Mouse (Mus musculus): ENCODE data around the gene Map1s. TPM values are rescaled to one million over a fixed set of nuclear protein-coding genes. Genes with fewer than 3 reads are reported as not detected.
"Not testable (repeated sequence)": the region's sequence is repeated elsewhere in the genome, so short reads cannot be mapped to it uniquely, and the experiment has no call there.

Gene Map1s
- polyA plus RNA-seq, 1 experiment: 24.2 TPM

GRCm38 (mm10) chr8:70892022-70892895 is 13.5 kb upstream of the Map1s start, which contains the start of gene Slc5a5:
Gene Slc5a5 (minus strand): TSS chr8:70892757.
- no peak for TF ChIP-seq POLR2A (IDR thresholded peaks at IDR 0.05; ENCODE audit: low read depth, low read length)
- Histone ChIP-seq H3K4me3 (ENCODE audit: insufficient read depth, low read length) (no peak within 1 kb of the TSS), H3K4me1 (ENCODE audit: control insufficient read depth, insufficient read depth, low read length) (no peaks in the 10 kb centered on the region), H3K27ac (ENCODE audit: insufficient read depth, low read length) (no peak within 1 kb of the TSS)

GRCm38 (mm10) chr8:70892896-70893655 is 12.7 kb upstream of the Map1s start:
- Histone ChIP-seq H3K4me3 (ENCODE audit: insufficient read depth, low read length) (no peak overlapping the region), H3K27ac (ENCODE audit: insufficient read depth, low read length) (no peak overlapping the region), H3K4me1 (ENCODE audit: control insufficient read depth, insufficient read depth, low read length) (no peaks in the 10 kb centered on the region)
- TF ChIP-seq POLR2A (IDR thresholded peaks at IDR 0.05; ENCODE audit: low read depth, low read length) (peak; percentile 54), CTCF (IDR thresholded peaks at IDR 0.05; ENCODE audit: borderline replicate concordance, insufficient read depth, low read length) (0 out of 2 replicates have a peak, but pooled peaks have one; percentile 20)

GRCm38 (mm10) chr8:70893656-70894384 is 11.9 kb upstream of the Map1s start:
- TF ChIP-seq POLR2A (IDR thresholded peaks at IDR 0.05; ENCODE audit: low read depth, low read length) (peak; percentile 39), CTCF (IDR thresholded peaks at IDR 0.05; ENCODE audit: borderline replicate concordance, insufficient read depth, low read length) (peak; percentile 57; the same call in 1 of the 2 replicates)
- Histone ChIP-seq H3K27ac (ENCODE audit: insufficient read depth, low read length) (no peak overlapping the region), H3K4me3 (ENCODE audit: insufficient read depth, low read length) (no peak overlapping the region), H3K4me1 (ENCODE audit: control insufficient read depth, insufficient read depth, low read length) (0 out of 2 replicates have a peak, but pooled peaks cover 5% of the 10 kb centered on the region)

- no peak for TF ChIP-seq POLR2A (IDR thresholded peaks at IDR 0.05; ENCODE audit: low read depth, low read length)
- TF ChIP-seq CTCF (IDR thresholded peaks at IDR 0.05; ENCODE audit: borderline replicate concordance, insufficient read depth, low read length): no peak
- H3K4me3 ChIP-seq (ENCODE audit: insufficient read depth, low read length): no peak overlapping the region
- H3K27ac ChIP-seq (ENCODE audit: insufficient read depth, low read length): no peak overlapping the region
- 0 out of 2 replicates have a peak, but pooled peaks cover 5% of the 10 kb centered on the region for H3K4me1 ChIP-seq (ENCODE audit: control insufficient read depth, insufficient read depth, low read length)
Observed at GRCm38 (mm10) chr8:70894385-70894720, 11.4 kb upstream of the Map1s start.

GRCm38 (mm10) chr8:70894771-70895545 is 10.8 kb upstream of the Map1s start:
- Histone ChIP-seq H3K4me3 (ENCODE audit: insufficient read depth, low read length) (no peak overlapping the region), H3K27ac (ENCODE audit: insufficient read depth, low read length) (no peak overlapping the region), H3K4me1 (ENCODE audit: control insufficient read depth, insufficient read depth, low read length) (0 out of 2 replicates have a peak, but pooled peaks cover 5% of the 10 kb centered on the region)
- TF ChIP-seq CTCF (IDR thresholded peaks at IDR 0.05; ENCODE audit: borderline replicate concordance, insufficient read depth, low read length): no peak
- no peak for TF ChIP-seq POLR2A (IDR thresholded peaks at IDR 0.05; ENCODE audit: low read depth, low read length)

- not testable (repeated sequence) for H3K4me1 ChIP-seq (ENCODE audit: control insufficient read depth, insufficient read depth, low read length); H3K27ac ChIP-seq (ENCODE audit: insufficient read depth, low read length)
- H3K4me3 ChIP-seq (ENCODE audit: insufficient read depth, low read length): peak overlapping the region; percentile 93
Observed at GRCm38 (mm10) chr8:70895571-70896259, 10.0 kb upstream of the Map1s start.

- Histone ChIP-seq H3K4me1 (ENCODE audit: control insufficient read depth, insufficient read depth, low read length) (0 out of 2 replicates have a peak, but pooled peaks cover 5% of the 10 kb centered on the region), H3K4me3 (ENCODE audit: insufficient read depth, low read length) (peak overlapping the region; percentile 93), H3K27ac (ENCODE audit: insufficient read depth, low read length) (peak overlapping the region; percentile 35; the same call in 1 of the 2 replicates)
- TF ChIP-seq POLR2A (IDR thresholded peaks at IDR 0.05; ENCODE audit: low read depth, low read length) (peak; percentile 19; the same call in 1 of the 2 replicates), CTCF (IDR thresholded peaks at IDR 0.05; ENCODE audit: borderline replicate concordance, insufficient read depth, low read length) (no peak)
Observed at GRCm38 (mm10) chr8:70896316-70897020, 9.3 kb upstream of the Map1s start.

GRCm38 (mm10) chr8:70897021-70897680 is 8.6 kb upstream of the Map1s start, which contains the start of gene Rpl18a:
Gene Rpl18a (minus strand): TSS chr8:70897412.
- TF ChIP-seq CTCF (IDR thresholded peaks at IDR 0.05; ENCODE audit: borderline replicate concordance, insufficient read depth, low read length) (no peak), POLR2A (IDR thresholded peaks at IDR 0.05; ENCODE audit: low read depth, low read length) (peak; percentile 94)
- Histone ChIP-seq H3K27ac (ENCODE audit: insufficient read depth, low read length) (peak within 1 kb of the TSS; percentile 84), H3K4me3 (ENCODE audit: insufficient read depth, low read length) (peak within 1 kb of the TSS; percentile 93), H3K4me1 (ENCODE audit: control insufficient read depth, insufficient read depth, low read length) (0 out of 2 replicates have a peak, but pooled peaks cover 5% of the 10 kb centered on the region)
